Mouse (Mus musculus) neural tube, embryonic 10.5 days (tissue): ENCODE results near the gene Rab5c.

Source experiments
- DNase-seq: peaks from one replicate; pipeline ENCODE4 v3.0.0-alpha.2; 2017; ENCODE audit warnings: low spot score; ENCODE audit errors: extremely low spot score

Gene Rab5c

GRCm38 (mm10) chr11:100738066-100738604 lies at the start of gene Rab5c:
Rab5c (minus strand) TSS chr11:100738215.
- DNase-seq: peak; percentile 97

GRCm38 (mm10) chr11:100785774-100786173 lies 47.8 kb upstream of the Rab5c start:
- no peak for DNase-seq

DNA sequence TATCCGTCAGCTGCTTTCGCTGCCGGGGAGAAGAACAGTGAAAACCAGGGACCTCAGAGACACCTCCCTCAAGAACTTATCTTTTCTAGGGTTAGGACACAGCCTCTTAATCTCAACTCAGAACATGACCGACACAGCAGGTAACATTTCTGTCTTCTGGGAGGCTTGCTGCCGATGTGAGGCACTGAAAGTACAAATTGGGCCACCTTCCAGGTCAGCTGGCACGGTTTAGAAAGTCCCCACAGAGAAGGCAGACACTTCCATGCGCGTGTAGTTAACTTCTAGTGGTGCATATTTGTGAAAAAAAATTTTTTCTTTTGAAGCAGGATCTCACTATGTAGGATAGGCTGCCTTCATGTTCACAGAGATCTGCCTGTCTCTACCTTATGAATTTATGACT lies 46.3 kb upstream of the Rab5c start:
- no peak for DNase-seq

GRCm38 (mm10) chr11:100782568-100782967 lies 44.6 kb upstream of the Rab5c start:
- no peak for DNase-seq

DNA sequence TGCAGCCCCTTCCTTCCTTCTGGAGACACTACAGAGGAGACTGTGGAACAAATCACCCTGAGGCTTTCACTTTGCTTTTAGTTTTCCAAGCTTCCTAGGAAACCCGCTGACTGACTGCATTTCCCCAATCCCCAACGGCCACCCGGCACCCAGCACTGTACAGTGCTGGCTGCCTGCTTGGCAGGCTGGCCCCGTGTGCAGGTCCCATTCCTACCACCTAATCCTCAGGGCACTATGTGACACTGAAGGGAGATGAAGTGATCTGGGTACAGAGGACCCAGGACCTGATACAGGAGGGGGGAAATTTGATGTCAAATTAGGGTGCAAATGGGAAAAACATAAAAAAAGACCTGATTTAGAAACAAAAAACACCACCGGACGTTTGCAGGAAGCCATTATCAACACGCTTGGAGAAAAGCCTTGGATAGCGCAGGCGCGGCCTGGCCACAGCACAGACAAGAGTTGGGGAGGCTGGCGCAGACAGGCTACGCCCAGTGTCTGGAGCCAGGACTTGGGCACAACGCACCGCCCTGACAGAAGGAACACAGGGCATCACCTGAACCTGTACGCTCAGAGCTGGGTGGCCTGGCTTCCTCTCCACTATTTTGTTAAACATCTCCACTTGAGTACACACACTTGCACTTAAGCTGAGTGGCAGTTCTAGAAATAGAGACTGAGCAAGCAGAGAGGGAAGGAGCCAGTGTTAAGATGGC lies 43.9 kb upstream of the Rab5c start:
- DNase-seq: no peak

- no peak for DNase-seq
These were observed 42.2 kb upstream of the Rab5c start for GRCm38 (mm10) chr11:100780247-100780646.

DNA sequence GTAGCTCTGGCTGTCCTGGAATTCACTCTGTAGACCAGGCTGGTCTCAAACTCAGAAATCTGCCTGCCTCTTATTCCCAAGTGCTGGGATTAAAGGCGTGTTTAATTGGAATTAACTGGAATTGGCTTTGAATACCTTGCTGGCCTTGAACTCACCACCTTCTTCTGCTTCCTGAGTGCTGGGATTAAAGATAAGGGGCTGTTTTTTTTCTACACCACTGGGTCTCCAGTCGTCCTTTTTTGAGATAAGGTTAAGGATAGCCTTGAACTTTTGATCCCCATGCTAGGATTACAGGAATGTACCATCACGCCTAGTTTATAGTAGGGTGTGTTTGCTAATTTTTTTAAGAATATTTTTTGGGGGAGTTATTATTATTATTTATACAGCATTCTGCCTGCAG lies 40.1 kb upstream of the Rab5c start:
- no peak for DNase-seq

- no peak for DNase-seq
These were observed 37.9 kb upstream of the Rab5c start for GRCm38 (mm10) chr11:100775921-100776320.

GRCm38 (mm10) chr11:100774261-100774660 lies 36.2 kb upstream of the Rab5c start:
- no peak for DNase-seq

DNA sequence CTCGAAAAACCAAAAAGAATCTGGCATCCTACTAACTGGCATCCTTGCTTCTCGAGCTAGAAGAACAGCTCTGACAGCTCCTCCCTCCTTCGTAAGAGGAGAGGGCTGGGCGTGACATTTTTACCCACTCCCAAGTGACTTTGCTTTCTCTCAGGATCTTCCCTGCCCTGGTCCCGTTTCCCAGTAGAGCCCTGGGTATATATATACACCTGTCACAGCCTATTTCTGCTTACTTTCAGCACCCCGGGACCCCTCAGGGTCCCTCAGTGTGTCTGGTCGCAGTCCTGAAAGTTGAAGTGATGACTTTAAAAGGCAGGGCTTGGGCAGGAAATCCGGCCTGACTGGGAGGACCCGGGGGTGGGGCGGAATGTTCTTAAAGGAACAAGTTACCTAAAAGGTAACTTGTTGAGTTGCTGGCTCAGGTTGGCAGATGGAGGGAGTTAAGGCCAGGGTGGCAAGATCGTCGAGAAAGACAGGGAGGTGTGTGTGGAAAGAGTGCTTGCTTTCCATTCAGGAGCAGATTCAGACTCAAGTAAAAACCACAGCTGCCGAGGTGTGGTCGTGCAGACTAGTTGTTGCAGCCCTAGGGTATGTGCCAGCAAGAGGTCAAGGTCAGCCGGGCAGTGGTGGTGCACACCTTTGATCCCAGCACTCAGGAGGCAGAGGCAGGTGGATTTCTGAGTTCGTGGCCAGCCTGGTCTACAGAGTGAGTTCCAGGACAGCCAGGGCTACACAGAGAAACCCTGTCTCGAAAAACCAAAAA lies 32.8 kb upstream of the Rab5c start, which contains the start of gene Ghdc:
Gene Ghdc (minus strand): TSS at position 312 of the 763 bp plus-strand sequence.
- DNase-seq: peak; percentile 47

DNA sequence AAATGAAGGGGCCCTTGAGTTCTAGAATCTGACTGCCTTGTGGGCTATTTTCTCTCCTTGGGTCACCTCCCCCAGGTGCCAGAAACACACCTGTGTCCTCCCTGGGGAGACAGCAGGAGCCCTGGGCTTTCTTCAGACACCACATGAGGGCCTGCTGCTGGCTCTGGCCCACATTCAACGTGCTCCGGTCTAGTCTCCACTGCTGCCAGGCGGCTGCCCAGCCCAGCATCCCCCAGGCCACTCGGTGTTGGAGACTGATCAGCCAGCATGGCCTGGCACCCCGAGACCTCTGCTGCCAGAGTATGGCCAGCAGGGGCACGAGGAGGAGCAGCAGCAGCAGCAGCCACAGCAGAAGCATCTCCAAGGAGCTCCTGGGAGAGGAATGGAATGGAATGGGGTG lies 32.0 kb upstream of the Rab5c start:
- DNase-seq: peak; percentile 15

DNA sequence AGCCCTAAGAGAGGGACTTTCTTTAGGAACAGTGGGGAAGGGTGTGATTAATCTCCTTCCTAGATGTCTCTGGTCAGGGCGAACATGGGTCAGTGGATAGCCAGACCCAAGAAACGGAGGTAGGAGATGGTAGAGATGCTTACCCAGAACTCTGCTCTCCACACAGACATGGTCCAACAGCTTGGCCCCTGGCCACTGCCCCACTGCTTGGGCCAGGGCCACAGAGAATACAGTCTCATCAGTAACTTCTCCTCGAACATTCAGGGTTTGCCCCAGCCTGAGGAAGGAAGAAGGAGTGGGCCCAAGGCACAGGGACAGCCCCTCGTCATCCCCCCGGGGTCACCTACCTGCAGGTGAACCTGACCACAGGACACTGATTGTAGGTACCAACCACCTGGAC lies 29.9 kb upstream of the Rab5c start:
- no peak for DNase-seq

GRCm38 (mm10) chr11:100766726-100767125 lies 28.7 kb upstream of the Rab5c start:
- no peak for DNase-seq

DNA sequence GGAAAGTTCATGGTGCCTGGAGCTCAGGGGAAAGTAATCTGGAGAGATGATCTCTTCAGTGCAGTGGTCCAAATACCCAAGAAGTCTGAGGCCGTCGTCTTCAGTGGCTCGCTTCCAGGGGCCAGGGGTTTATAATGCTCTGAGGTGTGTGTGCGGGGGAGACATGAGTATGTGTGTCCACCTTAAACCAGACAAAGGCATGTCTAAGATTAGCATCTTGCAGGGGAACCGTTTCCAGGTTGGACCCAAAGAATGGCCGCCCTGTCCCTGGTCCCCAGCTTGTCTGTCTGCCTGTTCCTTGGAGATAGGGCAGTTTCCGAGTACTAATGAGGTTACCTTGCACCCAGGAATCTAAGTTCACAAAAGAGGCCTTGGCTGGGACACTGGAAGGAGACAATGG lies 24.8 kb upstream of the Rab5c start, which contains the start of gene Hcrt:
Gene Hcrt (minus strand): TSS at position 101 of the 400 bp plus-strand sequence.
- DNase-seq: no peak

GRCm38 (mm10) chr11:100761547-100762045 lies 23.6 kb upstream of the Rab5c start:
- DNase-seq: peak; percentile 91

- DNase-seq: peak; percentile 22
These were observed 21.7 kb upstream of the Rab5c start, which contains the start of gene Kcnh4 for GRCm38 (mm10) chr11:100759611-100760233. Kcnh4 (minus strand) TSS chr11:100759942.

- peak; percentile 80 for DNase-seq
These were observed 20.9 kb upstream of the Rab5c start for GRCm38 (mm10) chr11:100758707-100759610.

- DNase-seq: no peak
These were observed 19.6 kb upstream of the Rab5c start for GRCm38 (mm10) chr11:100757566-100757965.

DNA sequence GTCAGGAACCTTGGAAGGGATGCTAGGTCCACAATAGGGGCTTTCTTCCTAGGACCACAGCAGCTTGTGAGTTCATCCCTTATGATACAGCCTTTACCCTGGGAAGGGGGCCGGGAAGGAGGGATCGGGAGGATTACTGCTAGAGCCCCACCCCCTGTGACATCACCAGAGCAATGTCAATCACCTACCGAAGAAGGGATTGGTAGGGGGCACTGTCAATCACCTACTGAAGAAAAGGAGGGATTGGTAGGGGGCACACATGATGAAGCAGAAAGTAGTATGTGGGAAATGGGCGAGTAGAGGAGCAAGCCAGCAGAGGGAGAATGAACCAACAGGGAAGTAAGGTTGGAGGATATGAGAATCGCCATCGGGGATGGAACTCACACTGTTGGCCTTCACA lies 18.5 kb upstream of the Rab5c start:
- no peak for DNase-seq

GRCm38 (mm10) chr11:100754693-100755057 lies 16.7 kb upstream of the Rab5c start:
- no peak for DNase-seq
